In genomic region chr13:83444277-83444676, GRCm38 (mm10) we compare ENCODE assay signal across 27 mouse cellular contexts.
"Had no signal": no experiment of that assay in that cellular context is flagged by ENCODE, and none has a peak within 500 bp of the region (broad histone marks: within the 10 kb centered on the region; RNA-seq: fewer than 3 reads in every experiment).

No protein-coding gene starts in this region.

- H3K27ac ChIP-seq: heart, embryonic 10.5 days; hindbrain, embryonic 10.5 days; hindbrain, embryonic 12.5 days; hindbrain, embryonic 14.5 days; kidney, embryonic 15.5 days; kidney, postnatal 0 days; limb, embryonic 10.5 days; limb, embryonic 12.5 days; liver, embryonic 13.5 days; liver, embryonic 15.5 days had no signal

- H3K9ac ChIP-seq: heart, embryonic 12.5 days; hindbrain, embryonic 12.5 days; hindbrain, embryonic 14.5 days; kidney, embryonic 15.5 days; limb, embryonic 12.5 days; liver, embryonic 13.5 days; liver, embryonic 15.5 days had no signal

- H3K9me3 ChIP-seq: heart, embryonic 10.5 days; heart, embryonic 12.5 days; hindbrain, embryonic 10.5 days; hindbrain, embryonic 12.5 days; kidney, embryonic 15.5 days; limb, embryonic 10.5 days; limb, embryonic 12.5 days; liver, embryonic 13.5 days; liver, embryonic 15.5 days had no signal

- DNase-seq: gastrocnemius, postnatal 14 days; gastrocnemius, postnatal 36 days; heart, adult 18-20 months; heart, postnatal 10 days; heart, postnatal 4 days; kidney, adult 11 months; kidney, adult 2 months; kidney, adult 9 months; kidney, postnatal 14 days; kidney, postnatal 36 days; layer of hippocampus, adult 9-11 months; layer of hippocampus, postnatal 36 days; liver; liver, embryonic 13.5 days had no signal

- H3K36me3 ChIP-seq: heart, embryonic 10.5 days; heart, embryonic 12.5 days; hindbrain, embryonic 10.5 days; hindbrain, embryonic 12.5 days; kidney, embryonic 15.5 days; limb, embryonic 10.5 days; limb, embryonic 12.5 days; liver, embryonic 13.5 days; liver, embryonic 15.5 days had no signal

- H3K27me3 ChIP-seq: heart, embryonic 12.5 days; hindbrain, embryonic 12.5 days; kidney, embryonic 15.5 days; limb, embryonic 12.5 days; liver, embryonic 13.5 days; liver, embryonic 15.5 days had no signal

- H3K4me1 ChIP-seq: heart, embryonic 10.5 days; heart, embryonic 12.5 days; hindbrain, embryonic 10.5 days; hindbrain, embryonic 12.5 days; limb, embryonic 12.5 days; liver, embryonic 13.5 days; liver, embryonic 15.5 days had no signal

- H3K4me2 ChIP-seq: heart, embryonic 12.5 days; hindbrain, embryonic 12.5 days; hindbrain, embryonic 14.5 days; kidney, embryonic 15.5 days; limb, embryonic 12.5 days; liver, embryonic 11.5 days; liver, embryonic 13.5 days; liver, embryonic 15.5 days had no signal

- H3K4me3 ChIP-seq: heart, embryonic 10.5 days; heart, embryonic 12.5 days; hindbrain, embryonic 10.5 days; hindbrain, embryonic 12.5 days; kidney, embryonic 15.5 days; limb, embryonic 10.5 days; limb, embryonic 12.5 days; liver, embryonic 13.5 days; liver, embryonic 15.5 days had no signal

- ATAC-seq: hindbrain, embryonic 16.5 days; intestine, embryonic 16.5 days had no signal
